Mouse (Mus musculus) embryo, embryonic 9.5 days (tissue): ENCODE data around the gene Noto.

Source experiments
- DNase-seq: peaks from one replicate; pipeline ENCODE4 v3.0.0-alpha.2; 2017; ENCODE audit errors: extremely low spot score

Noto gene

DNA sequence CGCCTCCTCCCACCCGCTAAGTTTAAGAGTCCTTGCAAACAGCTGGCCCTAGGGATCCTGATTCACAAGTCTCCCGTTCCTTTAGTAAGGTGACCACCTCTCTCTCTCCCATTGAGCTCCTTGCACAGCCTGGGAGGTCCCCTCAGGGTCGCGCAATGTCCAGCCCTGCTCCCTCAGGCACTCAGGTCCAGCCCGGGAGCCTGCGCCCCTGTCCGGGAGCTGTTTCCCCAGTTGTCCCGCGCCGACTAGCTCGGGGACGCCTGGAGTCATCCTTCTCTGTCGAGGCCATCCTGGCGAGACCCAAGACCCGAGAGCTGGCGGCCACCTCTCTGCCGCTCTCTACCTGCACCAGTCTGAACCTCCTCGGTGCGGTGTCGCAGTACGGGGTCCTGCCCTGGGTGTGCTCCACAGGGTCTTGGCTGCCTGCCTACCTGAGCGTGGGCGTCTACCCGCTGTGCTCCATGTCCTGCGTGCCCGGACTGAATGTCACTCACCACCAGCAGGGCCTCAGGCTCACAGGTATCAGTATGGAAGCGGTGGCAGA lies at the start of gene Noto:
Gene Noto, plus strand, starts transcription at position 51 of the 544 bp plus-strand sequence.
- DNase-seq, result peak; percentile 15

DNA sequence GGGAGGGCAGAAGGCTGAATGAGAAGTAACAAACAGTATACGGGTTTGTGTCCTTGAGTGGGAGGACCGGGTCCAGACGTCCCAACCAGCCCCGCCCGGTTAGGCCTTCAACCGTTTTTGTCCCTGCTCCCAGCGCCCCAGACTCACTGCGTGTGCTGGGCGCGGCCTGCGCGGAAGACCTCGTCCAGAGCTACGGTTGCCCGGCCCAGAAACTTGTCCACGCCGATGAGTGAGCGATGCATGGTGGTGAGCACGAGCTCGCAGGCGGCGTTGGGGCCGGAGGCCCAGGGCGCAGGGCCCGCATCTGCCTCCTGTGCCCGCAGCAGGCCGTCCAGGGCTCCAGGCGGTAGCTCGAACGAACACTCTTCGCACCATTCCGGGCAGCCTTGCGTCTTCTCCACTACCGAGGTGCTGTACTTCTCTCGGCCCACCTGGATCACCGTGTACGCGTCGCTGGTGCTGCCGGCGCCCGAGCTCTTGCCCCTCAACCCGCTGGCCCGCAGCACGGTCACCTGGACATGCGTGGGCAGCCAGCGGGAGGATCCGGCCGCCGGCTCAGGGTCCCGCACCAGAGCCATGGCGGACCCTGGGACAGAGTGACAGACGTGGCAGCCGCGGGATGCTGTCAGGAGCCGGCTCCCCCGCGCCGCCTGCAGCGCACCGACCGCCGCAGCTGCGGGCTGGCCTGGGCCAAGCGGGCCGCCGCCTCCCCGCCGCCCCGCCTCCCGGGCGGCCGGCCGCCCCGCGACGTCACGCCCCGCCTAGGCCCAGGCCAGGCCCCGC lies 49.5 kb upstream of the Noto start, which contains the start of gene Rab11fip5:
Gene Rab11fip5, minus strand, starts transcription at position 684 of the 783 bp plus-strand sequence.
- peak; percentile 24 for DNase-seq

DNA sequence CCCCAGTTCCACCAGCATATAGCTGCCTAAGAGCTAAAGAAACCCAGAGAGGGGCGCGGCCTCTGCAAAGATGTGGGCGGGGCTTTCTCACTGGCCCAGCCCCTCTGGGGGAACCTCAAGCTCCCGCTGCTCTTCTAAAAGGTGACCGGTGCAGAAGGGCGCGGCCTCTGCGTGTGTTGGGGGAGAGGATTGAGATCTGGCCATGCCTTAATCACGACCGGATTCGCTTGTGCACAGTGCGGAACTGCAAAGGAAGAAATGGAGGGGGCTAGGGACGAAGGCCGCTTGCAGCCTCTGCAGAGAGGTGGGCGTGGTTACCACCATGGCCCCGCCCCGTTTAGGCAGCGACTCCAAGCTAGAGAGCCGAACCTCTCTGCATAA lies 49.0 kb upstream of the Noto start:
- peak; percentile 98 for DNase-seq

GRCm38 (mm10) chr6:85377066-85377734 lies 46.5 kb upstream of the Noto start:
- no peak for DNase-seq

DNA sequence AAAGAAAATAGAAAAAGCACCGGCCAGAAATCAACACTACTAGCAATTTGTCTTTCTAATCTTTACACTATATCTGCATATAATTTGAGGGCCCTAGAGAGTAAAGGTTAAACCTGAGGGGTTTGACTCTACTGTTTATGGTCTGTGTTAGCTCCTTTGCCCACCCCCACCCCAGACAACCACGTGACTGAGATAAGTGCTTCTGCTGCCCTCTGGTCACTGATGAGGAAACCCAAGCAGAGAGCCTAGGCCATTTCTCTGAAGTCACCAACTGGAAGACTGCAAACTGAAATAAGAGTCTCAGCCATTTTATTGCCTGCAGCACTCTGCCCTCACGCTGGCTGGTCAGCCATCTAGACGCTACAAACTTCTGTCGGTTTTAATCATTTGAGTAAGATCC lies 45.8 kb upstream of the Noto start:
- DNase-seq, result no peak

DNA sequence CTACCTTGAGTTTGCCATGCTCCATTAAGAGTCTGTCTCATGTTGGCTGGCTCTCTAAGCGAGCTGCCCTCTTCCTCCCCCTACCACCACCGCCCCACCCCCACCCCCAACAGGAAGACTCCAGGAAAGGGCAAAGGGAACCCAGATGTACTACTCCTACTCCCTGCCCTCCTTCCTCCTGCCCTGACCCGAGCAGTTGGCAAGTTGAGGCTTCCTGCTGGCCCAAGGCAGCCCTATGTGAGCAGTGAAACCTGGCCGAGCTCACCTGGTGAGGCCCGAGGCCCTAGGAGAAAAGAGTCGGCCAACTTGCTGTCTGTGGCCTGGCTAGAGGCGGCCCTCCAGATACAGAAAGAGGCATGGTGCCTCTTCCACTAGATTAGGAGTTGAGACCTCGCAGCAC lies 45.1 kb upstream of the Noto start:
- no peak for DNase-seq

DNA sequence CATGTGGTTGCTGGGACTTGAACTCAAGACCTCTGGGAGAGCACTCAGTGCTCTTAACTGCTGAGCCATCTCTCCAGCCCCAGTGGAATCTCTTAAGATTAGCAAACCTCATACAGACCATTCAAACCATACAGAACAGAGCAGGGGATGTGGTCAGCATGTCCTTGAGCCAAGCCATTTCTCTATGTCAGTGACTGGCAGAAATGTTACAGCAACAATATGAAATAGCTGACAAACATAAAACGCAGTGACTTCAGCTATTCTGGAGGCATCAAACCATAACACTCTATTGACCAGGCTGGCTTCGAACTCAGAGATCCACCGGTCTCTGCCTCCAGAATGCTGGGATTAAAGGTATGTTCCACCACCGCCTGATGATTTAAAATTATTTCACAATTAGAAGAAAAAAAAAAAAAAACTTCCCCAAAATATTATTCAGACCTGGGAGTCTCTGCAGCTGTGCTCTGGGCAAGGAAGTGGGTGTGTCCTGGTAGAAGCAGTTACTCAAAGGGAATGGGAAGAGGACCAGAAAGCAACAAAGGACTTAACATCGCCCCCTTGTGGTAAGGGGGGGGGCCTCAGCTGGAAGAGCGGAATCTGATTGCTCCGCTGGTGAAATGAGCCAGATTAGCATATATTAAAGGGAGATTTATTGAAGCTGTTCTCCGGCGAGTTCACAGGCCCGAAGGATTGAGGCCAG lies 43.3 kb upstream of the Noto start:
- peak; percentile 86 for DNase-seq

DNA sequence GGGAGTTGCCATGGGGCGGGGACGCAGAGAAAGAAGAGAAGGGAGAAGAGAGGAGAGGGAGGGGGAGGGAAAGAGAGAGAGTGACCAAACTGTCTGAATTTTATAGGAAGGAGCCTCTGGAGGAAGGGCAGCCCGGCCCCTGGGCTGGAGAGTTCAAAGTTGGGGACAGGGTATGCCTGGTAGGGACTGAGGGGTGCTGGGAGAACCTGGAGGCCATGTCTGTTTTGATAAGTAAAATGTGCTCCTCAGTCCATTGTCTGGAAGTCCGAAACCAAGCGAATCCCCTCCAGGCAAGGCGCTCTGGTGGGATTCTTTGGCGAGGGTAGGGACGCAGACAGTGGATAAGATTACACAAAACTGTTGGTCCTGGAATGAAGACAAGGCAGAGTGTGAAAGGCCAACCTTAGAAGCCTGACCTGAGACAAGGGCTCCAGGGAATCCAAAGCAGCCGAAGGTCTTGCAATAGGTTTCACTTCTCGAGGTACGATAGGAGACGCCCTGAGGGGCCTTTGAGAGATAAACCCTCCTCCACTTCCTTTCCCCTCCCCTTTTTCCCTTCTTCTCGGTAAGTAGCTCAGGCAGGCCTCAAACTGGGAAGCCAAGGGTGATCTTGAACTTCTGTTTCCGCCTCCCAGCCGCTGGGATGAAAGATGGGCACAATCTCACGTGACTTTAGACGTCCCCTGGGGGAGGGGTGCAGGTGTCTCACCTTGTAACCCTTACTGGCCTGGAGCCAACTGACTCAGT lies 42.6 kb upstream of the Noto start:
- peak; percentile 10 for DNase-seq

- no peak for DNase-seq
Observed at GRCm38 (mm10) chr6:85381648-85382020, 42.1 kb upstream of the Noto start.

DNA sequence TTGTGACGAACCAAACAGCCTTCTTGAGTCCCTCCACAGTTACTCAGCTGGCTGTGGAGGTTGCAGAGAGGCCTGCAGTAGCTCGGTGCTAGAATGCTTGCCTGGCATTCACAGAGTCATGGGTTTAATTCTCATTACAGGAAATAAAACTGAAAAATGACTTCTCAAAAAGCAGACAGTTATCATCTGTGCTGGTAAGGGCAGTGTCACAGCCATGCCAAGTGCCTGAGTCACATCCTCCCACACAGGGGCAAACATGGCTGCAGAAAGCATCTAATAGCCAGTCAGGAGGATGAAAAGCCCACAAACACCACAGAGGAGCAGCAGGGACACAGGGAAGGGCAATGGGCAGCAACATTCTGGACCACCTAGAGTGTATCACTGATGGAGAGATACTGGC lies 40.9 kb upstream of the Noto start:
- DNase-seq, result no peak

- DNase-seq, result no peak
Observed at GRCm38 (mm10) chr6:85388608-85389007, 35.1 kb upstream of the Noto start.

GRCm38 (mm10) chr6:85391803-85392202 lies 31.9 kb upstream of the Noto start:
- peak; percentile 51 for DNase-seq

- no peak for DNase-seq
Observed at GRCm38 (mm10) chr6:85395360-85395759, 28.3 kb upstream of the Noto start.

GRCm38 (mm10) chr6:85397165-85397564 lies 26.5 kb upstream of the Noto start:
- DNase-seq, result no peak

DNA sequence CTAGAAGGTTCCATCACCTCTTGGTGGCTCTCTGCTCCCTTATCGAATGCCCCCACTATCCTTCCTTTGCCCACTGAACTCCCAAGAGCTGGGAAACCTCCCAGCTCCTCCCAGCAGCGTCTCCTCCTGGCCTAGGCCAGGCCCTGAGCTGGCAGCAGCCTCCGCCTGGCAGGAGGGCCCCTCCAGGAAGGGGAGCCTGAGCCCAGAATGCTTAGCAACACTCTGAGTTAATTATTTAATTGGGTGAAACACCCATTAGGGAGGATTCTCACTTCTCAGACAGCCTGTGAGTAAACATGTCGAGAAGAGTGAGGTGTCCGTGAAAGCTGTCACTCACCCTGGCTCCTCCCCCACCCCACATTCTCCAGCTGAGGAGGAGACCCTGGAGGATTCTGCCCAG lies 24.0 kb upstream of the Noto start:
- no peak for DNase-seq

GRCm38 (mm10) chr6:85402613-85403012 lies 21.1 kb upstream of the Noto start:
- no peak for DNase-seq

DNA sequence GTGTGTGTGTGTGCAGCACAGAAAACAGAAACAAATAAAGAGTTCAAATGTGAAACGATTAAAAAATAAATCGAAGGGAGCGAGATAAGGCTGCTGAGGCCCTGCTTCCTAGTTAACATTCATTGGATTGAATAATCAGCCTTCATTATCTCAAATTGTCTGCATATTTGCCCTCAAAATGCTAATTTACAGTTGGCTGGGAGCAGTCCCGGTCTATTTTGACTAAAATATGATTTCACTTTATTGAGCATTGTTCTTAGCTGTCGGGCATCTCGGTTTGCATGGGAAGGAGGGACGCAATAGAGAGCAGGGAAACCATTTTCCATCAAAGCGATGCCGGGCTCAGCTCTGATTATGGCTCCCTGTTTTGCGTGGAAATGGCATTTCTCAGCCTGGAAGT lies 20.6 kb upstream of the Noto start:
- DNase-seq, result no peak

- DNase-seq, result no peak
Observed at GRCm38 (mm10) chr6:85409003-85409402, 14.7 kb upstream of the Noto start.

DNA sequence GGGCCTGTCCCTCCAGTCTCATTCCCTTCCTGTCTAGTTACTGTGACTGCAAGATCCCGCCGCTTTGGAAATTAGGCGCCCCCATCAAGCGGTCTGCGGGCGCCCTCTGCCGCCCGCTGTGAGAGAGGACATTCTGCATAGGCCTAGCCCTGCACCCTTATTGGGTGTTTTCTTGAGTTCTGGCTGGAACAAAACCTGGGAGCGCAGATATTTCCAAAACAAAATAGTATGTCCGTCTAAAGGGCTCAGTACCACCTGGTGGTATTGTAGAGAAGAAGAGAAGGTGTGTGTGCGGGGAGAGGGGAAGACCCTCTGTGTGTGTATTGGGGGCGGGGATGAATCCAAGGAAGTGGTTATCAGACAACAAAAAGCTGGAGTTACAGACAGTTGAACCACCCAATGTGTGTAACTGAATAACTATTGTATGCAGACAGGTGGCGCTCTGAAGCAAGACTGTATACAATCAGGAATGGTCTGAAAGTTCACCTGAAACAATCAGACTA lies 12.9 kb upstream of the Noto start:
- peak; percentile 83 for DNase-seq

- DNase-seq, result no peak
Observed at GRCm38 (mm10) chr6:85415829-85416228, 7.9 kb upstream of the Noto start.

DNA sequence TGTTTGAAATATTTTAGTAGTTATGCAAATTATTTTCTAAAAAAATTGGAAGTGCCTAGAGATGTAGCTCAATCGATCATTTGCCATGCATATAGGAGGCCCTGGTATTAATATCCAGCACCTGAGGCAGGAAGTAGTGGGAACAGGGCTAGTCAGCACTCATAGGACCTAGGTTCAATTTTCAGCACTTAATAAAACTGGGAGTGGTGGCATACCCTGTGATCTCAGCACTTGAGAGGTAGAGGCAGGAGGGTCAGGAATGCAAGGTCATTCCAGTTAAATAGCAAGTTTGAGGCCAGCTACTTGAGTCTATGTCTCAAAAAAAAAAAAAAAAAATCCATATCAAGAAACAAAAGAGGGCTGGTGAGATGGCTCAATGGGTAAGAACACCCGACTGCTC lies 4.5 kb upstream of the Noto start:
- DNase-seq, result no peak
